Mouse (Mus musculus) olfactory bulb, adult 2 months (tissue): ENCODE data around the gene Ptgs1. TPM values are rescaled to one million over a fixed set of nuclear protein-coding genes. Genes with fewer than 3 reads are reported as not detected.

Source experiments
- H3K27ac ChIP-seq: fragments of 200-500 bp; 2 replicates; pipeline ENCODE4 v1.5.1; 2012; ENCODE audit warnings: low read depth, low read length; ENCODE audit not compliant: insufficient read depth
- H3K4me1 ChIP-seq: fragments of 200-500 bp; 2 replicates; pipeline ENCODE4 v1.6.1; 2012; ENCODE audit warnings: low read length; ENCODE audit not compliant: control insufficient read depth, insufficient read depth
- H3K4me3 ChIP-seq: fragments of 200-500 bp; 2 replicates; pipeline ENCODE4 v1.5.1; 2012; ENCODE audit warnings: mild to moderate bottlenecking, low read depth, low read length, moderate library complexity; ENCODE audit not compliant: insufficient read depth
- CTCF ChIP-seq: fragments of 200-500 bp; IDR thresholded peaks from 2 replicates; pipeline ENCODE4 v1.5.1; 2012; ENCODE audit warnings: low read depth, mild to moderate bottlenecking, low read length, moderate library complexity; ENCODE audit not compliant: insufficient read depth
- POLR2A ChIP-seq: fragments of 200-500 bp; IDR thresholded peaks from 2 replicates; pipeline ENCODE4 v1.6.1; 2012; ENCODE audit warnings: mild to moderate bottlenecking, low read depth, low read length, moderate library complexity; ENCODE audit not compliant: insufficient read depth
- WGBS: fragments of 180-500 bp; shearing (Covaris S2); methylation state at CpG from one replicate; pipeline ENCODE4 v1.1.7; 2018; 5-methylcytosine and 5-hydroxymethylcytosine counted together
- polyA plus RNA-seq: library from polyadenylated mRNA; stranded (reverse); fragments of >200 nt; gene quantifications from 2 replicates; pipeline ENCODE4 v1.2.4, GENCODE M21; 2012; ENCODE audit warnings: low replicate concordance; ENCODE audit not compliant: missing spikeins, insufficient read depth, insufficient read length

Gene Ptgs1
- polyA plus RNA-seq, 1 experiment: not detected

GRCm38 (mm10) chr2:36220106-36220505 lies 10.1 kb upstream of the Ptgs1 start:
- TF ChIP-seq CTCF: no peak
- no peak for TF ChIP-seq POLR2A
- Histone ChIP-seq H3K27ac (no peak overlapping the region), H3K4me1 (no peaks in the 10 kb centered on the region), H3K4me3 (no peak overlapping the region)
- 96% methylated on average over 8 of the region's 8 CpGs for WGBS

- TF ChIP-seq CTCF (no peak), POLR2A (no peak)
- Histone ChIP-seq H3K27ac (no peak overlapping the region), H3K4me3 (no peak overlapping the region), H3K4me1 (no peaks in the 10 kb centered on the region)
- 49% methylated on average over 4 of the region's 4 CpGs for WGBS
Measured at GRCm38 (mm10) chr2:36220891-36221290, 9.3 kb upstream of the Ptgs1 start.

- Histone ChIP-seq H3K27ac (no peak overlapping the region), H3K4me3 (no peak overlapping the region), H3K4me1 (no peaks in the 10 kb centered on the region)
- 79% methylated on average over 7 of the region's 7 CpGs for WGBS
- no peak for TF ChIP-seq POLR2A
- TF ChIP-seq CTCF: no peak
Measured at GRCm38 (mm10) chr2:36222168-36222848, 7.9 kb upstream of the Ptgs1 start.

- no peaks in the 10 kb centered on the region for H3K4me1 ChIP-seq
- TF ChIP-seq POLR2A (no peak), CTCF (no peak)
- H3K4me3 ChIP-seq: no peak overlapping the region
- H3K27ac ChIP-seq: no peak overlapping the region
Measured at GRCm38 (mm10) chr2:36223436-36223835, 6.8 kb upstream of the Ptgs1 start.

- H3K27ac ChIP-seq: no peak overlapping the region
- H3K4me3 ChIP-seq: no peak overlapping the region
- WGBS: 90% methylated on average over 7 of the region's 7 CpGs
- H3K4me1 ChIP-seq: no peaks in the 10 kb centered on the region
- TF ChIP-seq CTCF (no peak), POLR2A (no peak)
Measured at GRCm38 (mm10) chr2:36224153-36224552, 6.1 kb upstream of the Ptgs1 start.

- 26% methylated on average over 2 of the region's 2 CpGs for WGBS
- no peak for TF ChIP-seq POLR2A
- no peak for TF ChIP-seq CTCF
- Histone ChIP-seq H3K27ac (no peak overlapping the region), H3K4me3 (no peak overlapping the region), H3K4me1 (no peaks in the 10 kb centered on the region)
Measured at GRCm38 (mm10) chr2:36224599-36224998, 5.6 kb upstream of the Ptgs1 start.

GRCm38 (mm10) chr2:36230967-36231366 lies 741 bp downstream of the Ptgs1 start:
- peak overlapping the region; percentile 42 for H3K4me3 ChIP-seq
- H3K27ac ChIP-seq: no peak overlapping the region
- TF ChIP-seq CTCF: no peak
- no peak for TF ChIP-seq POLR2A
- peaks cover 9% of the 10 kb centered on the region for H3K4me1 ChIP-seq
- 34% methylated on average over 10 of the region's 10 CpGs for WGBS

GRCm38 (mm10) chr2:36234526-36235368 lies 4.5 kb downstream of the Ptgs1 start:
- 80% methylated on average over 7 of the region's 7 CpGs for WGBS
- no peak overlapping the region for H3K4me3 ChIP-seq
- TF ChIP-seq POLR2A: no peak
- TF ChIP-seq CTCF: no peak

GRCm38 (mm10) chr2:36235917-36236316 lies 5.7 kb downstream of the Ptgs1 start:
- TF ChIP-seq POLR2A (no peak), CTCF (no peak)
- 36% methylated on average over 4 of the region's 4 CpGs for WGBS
- H3K27ac ChIP-seq: no peak overlapping the region
- H3K4me1 ChIP-seq: 0 out of 2 replicates have a peak, but pooled peaks cover 3% of the 10 kb centered on the region
- H3K4me3 ChIP-seq: no peak overlapping the region

More at GRCm38 (mm10) chr2:36234526-36235368, 4.5 kb downstream of the Ptgs1 start:
- Histone ChIP-seq H3K27ac (no peak overlapping the region), H3K4me1 (peaks cover 10% of the 10 kb centered on the region)
